Mouse (Mus musculus) embryonic facial prominence, embryonic 14.5 days (tissue): ENCODE results near the gene Rgsl1. TPM values are rescaled to one million over a fixed set of nuclear protein-coding genes. Genes with fewer than 3 reads are reported as not detected.

Experiments
- ATAC-seq: fragments of 200-750 bp; cut with Nextera tagmentation; 2 replicates; pipeline ENCODE4 v1.8.0; 2017; ENCODE audit warnings: low read depth, moderate number of reproducible peaks, moderate TSS enrichment
- DNase-seq: peaks from one replicate; pipeline ENCODE4 v3.0.0-alpha.2; 2015; ENCODE audit warnings: low spot score
- H3K27ac ChIP-seq: fragments of 300-500 bp; sonication (generic); replicated peaks from 2 replicates; pipeline ENCODE4 v1.5.1; 2014; ENCODE audit warnings: low read depth, mild to moderate bottlenecking, low read length, moderate library complexity
- H3K27me3 ChIP-seq: fragments of 300-500 bp; sonication (generic); replicated peaks from 2 replicates; pipeline ENCODE4 v1.6.1; 2014; ENCODE audit warnings: low read length; ENCODE audit not compliant: control insufficient read depth, insufficient read depth
- H3K36me3 ChIP-seq: fragments of 300-500 bp; sonication (generic); 2 replicates; pipeline ENCODE4 v1.6.1; 2014; ENCODE audit warnings: low read length, mixed read lengths; ENCODE audit not compliant: control insufficient read depth, insufficient read depth
- H3K4me1 ChIP-seq: fragments of 300-500 bp; sonication (generic); 2 replicates; pipeline ENCODE4 v1.6.1; 2014; ENCODE audit warnings: antibody characterized with exemption, low read length; ENCODE audit not compliant: control insufficient read depth, insufficient read depth
- H3K4me2 ChIP-seq: fragments of 300-500 bp; sonication (generic); 2 replicates; pipeline ENCODE4 v1.6.1; 2014; ENCODE audit warnings: low read depth, mild to moderate bottlenecking, low read length, moderate library complexity, mixed read lengths
- H3K4me3 ChIP-seq: fragments of 300-500 bp; sonication (generic); 2 replicates; pipeline ENCODE4 v1.5.1; 2014; ENCODE audit warnings: low read depth, mild to moderate bottlenecking, low read length
- H3K9ac ChIP-seq: fragments of 300-500 bp; sonication (generic); 2 replicates; pipeline ENCODE4 v1.6.1; 2014; ENCODE audit warnings: low read depth, mild to moderate bottlenecking, low read length, moderate library complexity, mixed read lengths
- H3K9me3 ChIP-seq: fragments of 300-500 bp; sonication (generic); 2 replicates; pipeline ENCODE4 v1.6.1; 2016; ENCODE audit warnings: low read length; ENCODE audit not compliant: control insufficient read depth
- WGBS: fragments of 180-500 bp; shearing (Covaris S2); extraction: QIAGEN DNeasy Blood & Tissue Kit; methylation state at CpG from one replicate; pipeline ENCODE4 v1.1.7; 2014; 5-methylcytosine and 5-hydroxymethylcytosine counted together
- polyA plus RNA-seq: library from polyadenylated mRNA; unstranded; fragments of >200 nt; fragmentation: Nextera tagmentation; extraction: Ambion mirVana; gene quantifications from 2 replicates; pipeline ENCODE4 v1.2.1, GENCODE M21; 2014

The Rgsl1 gene
- polyA plus RNA-seq, 1 experiment from 2014 or later: 0.14 TPM

- DNase-seq (peak; percentile 82), ATAC-seq (peak; percentile 74)
- Histone ChIP-seq H3K4me3 (no peak overlapping the region), H3K9ac (no peak overlapping the region), H3K4me2 (no peak overlapping the region), H3K4me1 (peaks cover 18% of the 10 kb centered on the region), H3K9me3 (no peaks in the 10 kb centered on the region), H3K27me3 (no peaks in the 10 kb centered on the region), H3K27ac (no peak overlapping the region), H3K36me3 (no peaks in the 10 kb centered on the region)
- WGBS: 48% methylated on average over 9 of the region's 9 CpGs
These were observed 110.8 kb downstream of the Rgsl1 start for GRCm38 (mm10) chr1:153733181-153733580.

- H3K4me1 ChIP-seq: peaks cover 14% of the 10 kb centered on the region
- H3K36me3 ChIP-seq: no peaks in the 10 kb centered on the region
- H3K9me3 ChIP-seq: no peaks in the 10 kb centered on the region
- H3K9ac ChIP-seq: no peak overlapping the region
- H3K4me3 ChIP-seq: no peak overlapping the region
- DNase-seq (no peak), ATAC-seq (no peak; the same call in 1 of the 2 replicates)
- WGBS: 44% methylated on average over 3 of the region's 3 CpGs
- H3K4me2 ChIP-seq: no peak overlapping the region
- no peaks in the 10 kb centered on the region for H3K27me3 ChIP-seq
- no peak overlapping the region for H3K27ac ChIP-seq
These were observed 113.3 kb downstream of the Rgsl1 start for GRCm38 (mm10) chr1:153730671-153731070.

GRCm38 (mm10) chr1:153729806-153730205 is 114.1 kb downstream of the Rgsl1 start:
- Histone ChIP-seq H3K4me3 (no peak overlapping the region), H3K9ac (no peak overlapping the region), H3K27me3 (no peaks in the 10 kb centered on the region), H3K27ac (no peak overlapping the region), H3K4me2 (no peak overlapping the region), H3K36me3 (no peaks in the 10 kb centered on the region), H3K4me1 (peaks cover 14% of the 10 kb centered on the region), H3K9me3 (no peaks in the 10 kb centered on the region)
- ATAC-seq: no peak
- DNase-seq: no peak
- 53% methylated on average over 2 of the region's 2 CpGs for WGBS

Other genes starting within 250 kb of the Rgsl1 start
- 1.3 and 1.4 TPM in 2 replicates for gene Rgs8, start 191.1 kb downstream of the Rgsl1 start, polyA plus RNA-seq
- 7.6 and 9.3 TPM in 2 replicates for gene Rgs16, start 103.8 kb downstream of the Rgsl1 start, polyA plus RNA-seq
- 12.6 and 13.1 TPM in 2 replicates for gene Rnasel, start 94.7 kb downstream of the Rgsl1 start, polyA plus RNA-seq
- 0.18 and 0.19 TPM in 2 replicates for gene Teddm1b, start 30.2 kb upstream of the Rgsl1 start, polyA plus RNA-seq
- gene Teddm1a, start 47.6 kb upstream of the Rgsl1 start, polyA plus RNA-seq: not detected in 2 replicates
- gene Glul, start 55.8 kb upstream of the Rgsl1 start, polyA plus RNA-seq: 97.5 and 104 TPM in 2 replicates
- 0.77 and 0.97 TPM in 2 replicates for gene Teddm2, start 56.1 kb upstream of the Rgsl1 start, polyA plus RNA-seq